Comparison of ENCODE assay signal across 16 mouse cellular contexts in the genomic region with DNA sequence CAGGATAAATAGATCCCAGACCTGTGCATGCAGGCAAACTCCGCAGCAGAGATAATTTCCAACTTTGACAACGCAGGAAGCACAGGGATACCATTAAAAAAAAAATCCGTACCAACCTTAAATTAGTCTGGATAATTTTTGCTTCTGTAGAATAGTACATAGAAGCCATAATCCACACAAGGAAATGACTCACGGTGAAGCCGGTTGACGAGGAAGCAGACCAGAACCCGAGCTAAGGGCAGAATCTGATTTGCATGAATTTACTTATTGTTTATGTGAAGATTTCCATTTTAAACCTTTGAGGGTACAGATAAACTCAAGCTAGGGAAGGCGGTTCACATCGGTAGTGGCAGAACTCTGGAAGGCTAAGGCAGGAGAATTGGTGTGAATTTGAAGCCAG. TPM values are rescaled to one million over a fixed set of nuclear protein-coding genes. Genes with fewer than 3 reads are reported as not detected.
"Had no signal": no experiment of that assay in that cellular context is flagged by ENCODE, and none has a peak within 500 bp of the region (broad histone marks: within the 10 kb centered on the region; RNA-seq: fewer than 3 reads in every experiment).

No protein-coding gene starts in this region.

- H3K9ac ChIP-seq: limb, embryonic 12.5 days; liver, embryonic 13.5 days; liver, postnatal 0 days; lung, embryonic 15.5 days had no signal

- ATAC-seq: liver, postnatal 0 days; midbrain, embryonic 16.5 days had no signal

- H3K9me3 ChIP-seq: liver, embryonic 13.5 days; lung, embryonic 15.5 days had no signal

- H3K4me1 ChIP-seq: limb, embryonic 12.5 days; liver, embryonic 13.5 days; lung, embryonic 15.5 days; megakaryocyte, embryonic 14.5 days had no signal

- DNase-seq: kidney, adult 8-10 months; liver; liver, embryonic 13.5 days; liver, postnatal 0 days; lung, postnatal 14 days; right cerebral cortex, postnatal 4 days; spleen, adult 18-20 months; thymus, adult 2 months; thymus, postnatal 25 days had no signal

- H3K36me3 ChIP-seq: limb, embryonic 12.5 days; liver, embryonic 13.5 days; lung, embryonic 15.5 days had no signal

- H3K27ac ChIP-seq: limb, embryonic 12.5 days; liver, embryonic 13.5 days; lung, embryonic 15.5 days; macrophage had no signal

- H3K4me2 ChIP-seq: limb, embryonic 12.5 days; liver, embryonic 13.5 days; lung, embryonic 15.5 days; midbrain, embryonic 11.5 days had no signal

- H3K4me3 ChIP-seq: limb, embryonic 12.5 days; liver, embryonic 13.5 days; lung, embryonic 15.5 days; megakaryocyte, embryonic 14.5 days had no signal

- H3K27me3 ChIP-seq: limb, embryonic 12.5 days; liver, embryonic 13.5 days; lung, embryonic 15.5 days; megakaryocyte, embryonic 14.5 days had no signal

RNA-seq across cellular contexts. Expression of a gene that starts 28.0 kb away (rescaled TPM):
- polyA plus RNA-seq: macrophage; testis, adult 2 months had no signal
